Mouse (Mus musculus) urinary bladder, postnatal 10 days (tissue): ENCODE data around the gene Dcaf1.
A peak's percentile ranks its signal among the peaks of the same experiment; 100 is the strongest.

Experiments
- DNase-seq: peaks from one replicate; pipeline ENCODE4 v3.0.0; 2022; ENCODE audit warnings: low spot score

The Dcaf1 gene

DNA sequence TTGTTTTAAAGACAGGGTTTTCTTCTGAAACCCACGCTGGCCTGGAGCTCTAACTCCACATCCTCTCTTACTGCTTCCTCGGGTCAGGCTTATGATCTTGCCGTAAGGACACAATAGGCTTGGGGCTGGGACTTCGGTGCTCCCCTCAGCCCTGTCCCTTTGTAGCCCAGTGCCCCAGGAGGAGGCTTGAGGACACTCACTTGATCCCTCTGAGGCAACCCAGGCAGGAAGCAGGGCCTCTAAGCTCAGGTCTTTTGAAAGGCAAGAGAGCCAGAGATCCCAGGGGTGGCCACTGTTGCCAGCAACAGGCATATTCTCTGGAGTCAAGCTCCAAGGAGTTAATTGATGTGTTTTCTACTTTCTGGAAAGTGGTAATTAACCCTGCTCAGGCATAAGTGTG is 57.8 kb downstream of the Dcaf1 start:
- no peak for DNase-seq

DNA sequence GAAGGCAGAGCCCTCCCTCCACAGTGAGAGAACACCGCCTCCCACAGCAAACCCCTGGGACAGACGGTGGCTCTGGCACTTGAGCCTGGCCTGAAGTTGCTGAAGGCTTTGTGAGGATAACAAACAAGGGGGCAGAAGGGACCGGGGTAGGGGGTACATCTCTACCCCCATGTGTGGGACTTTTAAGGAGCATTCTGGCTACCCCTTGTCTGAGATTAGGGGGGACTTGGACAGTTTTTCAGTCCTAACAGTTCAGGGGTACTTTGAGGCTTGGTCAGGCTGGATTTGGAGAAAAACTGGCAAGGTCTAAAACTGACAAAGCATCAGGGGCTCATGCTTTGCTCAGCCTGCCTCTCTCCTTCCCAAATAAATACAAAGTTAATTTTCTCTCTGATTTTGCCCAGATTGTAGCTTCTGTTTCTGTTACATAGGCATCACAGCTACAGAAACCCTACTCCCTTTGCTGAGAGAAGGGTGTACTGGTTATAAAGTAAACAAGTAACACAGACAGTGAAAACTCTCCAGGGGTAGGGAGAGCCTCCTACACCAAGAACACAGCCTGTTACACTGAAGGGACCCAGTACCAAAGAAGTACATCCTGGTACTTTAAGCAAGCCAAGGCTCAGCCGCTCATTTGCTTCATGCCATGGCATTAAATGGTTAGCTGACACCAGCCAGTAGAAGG is 59.5 kb downstream of the Dcaf1 start:
- no peak for DNase-seq

GRCm38 (mm10) chr9:106882176-106882575 is 60.5 kb downstream of the Dcaf1 start:
- no peak for DNase-seq

DNA sequence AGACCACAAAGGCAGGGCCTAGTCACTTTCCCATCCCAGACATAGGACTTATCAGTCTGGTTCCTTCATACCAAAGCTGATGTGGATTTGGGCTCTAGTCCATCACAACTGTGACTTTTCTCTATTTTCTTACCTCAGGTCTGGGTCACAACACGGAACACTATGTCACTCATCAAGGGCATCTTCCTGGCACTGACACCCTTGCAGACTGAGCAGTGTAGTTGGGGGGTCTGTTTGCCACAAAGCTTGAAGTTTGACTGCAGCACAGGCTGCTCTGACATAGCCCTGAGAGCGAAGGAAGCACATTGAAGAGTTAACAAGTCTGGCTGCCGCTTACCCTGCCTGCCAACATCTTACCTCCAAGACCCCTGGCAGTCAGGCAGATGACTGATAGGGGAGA is 61.4 kb downstream of the Dcaf1 start:
- DNase-seq, result no peak

- no peak for DNase-seq
These were observed 62.6 kb downstream of the Dcaf1 start for GRCm38 (mm10) chr9:106884306-106884705.

DNA sequence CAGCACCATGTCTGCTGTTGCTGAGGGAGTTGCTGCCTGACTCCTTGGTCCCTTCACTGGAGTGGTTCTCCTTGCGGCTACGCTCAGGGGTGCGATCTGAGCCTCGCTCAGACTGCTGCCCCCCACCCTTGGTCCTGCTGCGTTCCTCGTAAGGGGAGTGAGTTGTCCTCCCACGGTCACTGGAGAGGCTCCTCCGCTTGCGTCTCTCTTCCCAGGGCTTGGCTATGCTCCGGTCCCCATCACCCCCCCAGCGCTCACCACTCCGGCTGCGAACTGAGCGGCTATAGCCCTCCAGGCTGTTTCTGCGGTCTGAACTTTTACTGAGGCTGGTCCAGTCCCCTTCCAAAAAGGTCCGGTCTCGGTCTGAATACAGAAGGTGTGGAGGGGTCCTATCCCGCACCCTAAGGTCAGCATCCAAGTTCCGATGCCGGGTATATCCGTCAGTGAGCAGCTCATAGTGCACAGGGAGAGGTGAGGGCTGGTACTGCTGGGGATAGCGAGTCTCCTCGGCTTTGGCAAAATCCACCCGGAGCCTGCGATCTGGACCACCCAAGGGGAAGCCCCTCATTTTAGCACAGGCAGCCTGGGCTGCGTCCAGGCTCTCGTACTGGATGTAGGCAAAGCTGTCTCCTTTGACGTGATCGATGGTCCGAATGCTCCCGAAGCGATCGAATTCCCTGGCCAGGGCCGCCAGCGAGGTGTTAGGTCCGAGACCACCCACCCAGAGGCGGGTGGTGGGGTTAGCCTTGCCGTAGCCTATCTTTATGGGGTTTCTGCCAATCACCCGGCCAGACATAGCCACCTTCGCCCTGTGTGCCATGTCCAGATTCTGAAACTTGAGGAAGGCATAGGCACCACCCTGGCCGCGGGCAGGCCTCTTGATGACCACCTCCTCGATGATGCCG is 63.6 kb downstream of the Dcaf1 start:
- no peak for DNase-seq

DNA sequence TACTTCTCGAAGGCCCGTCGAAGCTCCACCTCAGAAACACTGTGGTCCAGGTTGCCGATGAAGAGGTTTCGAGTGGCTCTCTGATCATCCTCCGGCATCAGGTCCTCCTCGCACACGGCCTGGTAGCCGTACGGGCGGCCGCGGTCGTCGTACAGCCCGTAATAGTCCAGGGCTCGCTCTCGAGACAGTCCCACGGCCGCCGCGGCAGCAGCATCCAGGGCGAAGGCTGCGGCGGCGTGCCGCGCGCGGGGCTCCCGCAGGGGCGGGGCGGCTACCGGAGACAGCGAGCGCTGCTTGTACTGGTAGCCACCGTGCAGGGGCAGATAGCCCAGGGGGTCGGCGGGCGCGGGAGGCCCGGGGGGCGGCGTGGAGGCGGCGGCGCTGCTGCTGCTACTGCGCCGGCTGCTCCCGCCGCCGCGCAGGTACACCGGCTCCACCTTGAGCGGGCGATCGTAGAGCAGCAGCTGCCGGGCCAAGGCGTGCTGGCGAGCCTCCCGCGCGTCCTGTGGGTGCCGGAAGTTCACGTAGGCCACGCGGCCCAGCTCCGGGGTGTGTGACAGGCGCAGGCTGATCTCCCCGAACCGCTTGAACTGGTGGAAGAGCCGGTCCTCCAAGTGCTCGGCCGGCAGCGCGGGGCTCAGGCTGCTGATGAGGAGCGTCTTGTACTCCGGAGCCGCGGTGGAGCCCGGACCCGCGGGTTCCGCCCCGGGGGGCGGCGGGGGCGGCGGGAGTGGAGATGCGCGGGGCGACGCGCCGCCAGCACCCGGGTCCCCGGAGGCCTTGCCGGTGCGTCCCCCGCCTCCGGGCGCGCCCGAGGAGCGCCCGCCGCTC is 64.4 kb downstream of the Dcaf1 start:
- no peak for DNase-seq

GRCm38 (mm10) chr9:106886828-106887702 is 65.4 kb downstream of the Dcaf1 start, which contains the start of gene Rbm15b:
Gene Rbm15b, minus strand, starts transcription at chr9:106887428.
- peak; percentile 95 for DNase-seq

- no peak for DNase-seq
These were observed 66.7 kb downstream of the Dcaf1 start for GRCm38 (mm10) chr9:106888346-106888745.

DNA sequence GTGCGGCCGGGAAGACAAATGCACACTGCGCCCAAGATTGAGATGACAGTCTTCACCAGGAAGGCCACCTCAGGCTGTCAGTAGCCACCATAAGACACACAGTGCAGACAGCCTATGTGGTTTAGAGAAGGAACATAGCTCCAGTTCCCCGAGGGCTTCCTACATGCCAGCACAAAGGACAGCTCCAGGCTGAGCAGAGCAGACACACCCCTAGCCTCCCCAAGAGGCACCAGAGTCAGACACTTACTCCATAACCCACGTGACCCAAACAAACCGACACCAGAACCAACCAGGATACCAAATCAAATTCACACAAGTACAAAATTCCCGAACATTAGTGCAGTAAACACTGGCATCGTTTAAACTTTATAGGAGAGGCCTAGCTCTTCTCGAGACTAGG is 67.6 kb downstream of the Dcaf1 start:
- no peak for DNase-seq

DNA sequence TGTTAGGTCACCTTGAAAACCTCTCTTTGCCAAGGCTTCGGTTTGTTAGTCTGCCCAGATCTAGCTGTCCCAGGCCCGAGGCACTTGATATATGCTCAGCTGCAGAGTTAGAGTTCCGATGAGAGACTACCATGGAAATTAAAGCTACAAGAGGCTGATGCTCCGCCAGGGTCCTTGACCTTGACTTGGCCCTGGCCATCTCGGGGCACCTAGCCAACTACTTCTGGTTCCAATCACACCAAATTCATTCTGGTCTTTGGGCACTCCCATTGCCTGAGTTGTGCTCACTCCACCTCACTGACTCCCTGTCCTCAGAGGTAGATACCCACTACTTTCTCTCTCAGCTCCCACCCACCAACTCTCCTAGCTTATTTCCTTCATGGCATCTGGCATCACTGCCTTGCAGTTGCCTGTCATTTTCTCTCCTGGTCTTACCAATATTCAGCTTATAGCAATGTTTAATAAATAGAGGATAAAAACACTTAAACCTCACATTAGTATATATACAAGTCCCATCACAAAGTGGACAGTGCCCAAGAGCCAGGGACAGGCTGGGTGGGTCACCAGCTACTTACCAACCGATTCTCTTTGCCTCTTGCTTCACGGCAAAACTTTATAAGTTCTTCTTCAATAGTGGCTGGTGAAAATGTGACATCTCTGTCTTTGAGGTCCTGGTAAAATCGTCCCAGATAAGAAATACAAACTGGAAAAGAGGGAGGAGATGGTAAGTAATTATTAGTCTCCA is 69.0 kb downstream of the Dcaf1 start:
- no peak for DNase-seq

DNA sequence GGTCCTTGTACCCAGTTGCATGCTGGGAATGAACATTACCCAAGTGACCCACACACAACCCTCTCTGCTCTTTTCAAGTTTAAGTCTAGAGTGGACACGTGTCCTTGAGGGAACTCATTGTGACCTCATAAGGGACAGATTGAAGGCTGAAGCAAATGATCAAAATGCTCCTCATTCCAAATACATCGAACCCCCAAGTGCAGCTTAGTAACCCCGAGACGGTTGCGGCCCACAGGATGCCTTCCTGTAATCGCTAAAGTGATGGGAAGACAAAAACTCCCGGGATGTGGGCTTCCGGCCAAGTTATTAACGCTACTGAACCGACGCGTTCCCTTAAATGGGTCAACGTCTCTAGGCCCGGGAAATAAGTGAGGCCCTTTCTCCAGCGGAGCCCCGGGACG is 69.7 kb downstream of the Dcaf1 start:
- no peak for DNase-seq

DNA sequence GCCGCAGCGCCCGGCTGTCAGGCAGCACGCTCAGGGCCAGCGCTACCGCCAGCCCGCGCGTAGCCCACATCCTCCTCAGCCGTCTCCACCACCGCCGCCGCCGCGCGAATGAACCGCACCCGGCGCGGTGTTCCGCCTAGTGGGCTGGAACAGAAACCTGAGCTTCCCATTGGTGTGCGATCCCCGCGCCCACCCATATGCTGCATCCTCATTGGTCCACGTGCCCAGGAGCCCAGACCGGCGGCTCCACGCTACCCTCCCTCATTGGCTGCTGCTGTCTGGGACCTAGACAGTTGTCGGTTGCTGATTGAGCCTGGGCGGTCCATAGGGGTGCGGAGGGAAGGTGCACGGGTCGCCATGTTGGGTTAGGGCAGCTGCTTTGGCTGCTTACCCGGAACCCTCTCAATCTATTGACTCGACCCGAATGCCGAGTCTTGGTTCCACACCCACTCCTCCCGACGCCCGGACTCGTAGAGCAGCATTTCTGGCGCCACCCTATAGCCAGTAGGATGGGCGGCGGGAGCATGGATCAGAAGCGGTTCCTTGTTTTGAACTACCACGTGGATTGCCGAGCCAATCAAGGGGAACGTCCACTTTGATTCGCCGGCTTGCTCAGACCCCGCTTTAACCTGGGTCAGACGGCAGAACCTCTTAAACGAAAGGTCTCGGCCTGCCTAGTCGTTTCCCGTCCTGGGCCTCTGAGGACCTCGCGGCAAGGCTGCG is 70.3 kb downstream of the Dcaf1 start, which contains the start of gene Manf:
TSS of gene Manf (minus strand) at position 151 of the 723 bp plus-strand sequence.
- DNase-seq, result peak; percentile 87

DNA sequence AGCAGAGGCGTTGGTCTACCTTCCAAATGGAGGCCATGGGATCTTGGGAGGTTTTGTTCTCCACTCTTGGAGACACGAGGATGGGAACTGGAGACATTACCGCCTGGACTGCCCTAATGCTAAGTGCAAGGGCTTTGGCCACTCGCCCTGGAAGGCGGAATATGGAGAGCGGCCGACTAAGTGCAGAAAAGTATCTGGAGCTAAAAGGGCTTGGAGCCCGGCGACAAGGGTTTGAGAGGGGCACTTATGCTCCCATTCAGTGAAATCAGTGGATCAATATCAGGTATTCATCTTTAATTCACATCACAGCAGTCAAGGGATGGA is 70.8 kb downstream of the Dcaf1 start:
- no peak for DNase-seq

DNA sequence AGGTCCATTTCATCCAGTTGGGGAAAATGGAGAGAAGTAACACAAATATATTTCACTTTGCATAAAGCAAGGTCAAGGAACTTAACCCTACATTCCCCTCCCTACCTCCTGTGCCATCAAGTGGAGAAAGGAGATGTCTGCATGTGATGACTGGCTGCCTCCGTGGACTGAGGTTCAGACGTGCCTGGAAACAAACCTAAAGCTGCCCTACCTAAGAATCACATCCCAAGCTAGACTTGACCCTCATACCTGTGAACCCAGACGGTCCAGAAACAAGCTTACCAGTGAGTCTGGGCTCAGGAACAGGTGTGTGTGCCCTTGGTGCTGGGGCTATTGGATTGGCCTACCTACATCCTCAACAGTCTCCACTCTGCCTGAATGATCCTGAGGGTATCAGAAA is 71.7 kb downstream of the Dcaf1 start:
- DNase-seq, result no peak

DNA sequence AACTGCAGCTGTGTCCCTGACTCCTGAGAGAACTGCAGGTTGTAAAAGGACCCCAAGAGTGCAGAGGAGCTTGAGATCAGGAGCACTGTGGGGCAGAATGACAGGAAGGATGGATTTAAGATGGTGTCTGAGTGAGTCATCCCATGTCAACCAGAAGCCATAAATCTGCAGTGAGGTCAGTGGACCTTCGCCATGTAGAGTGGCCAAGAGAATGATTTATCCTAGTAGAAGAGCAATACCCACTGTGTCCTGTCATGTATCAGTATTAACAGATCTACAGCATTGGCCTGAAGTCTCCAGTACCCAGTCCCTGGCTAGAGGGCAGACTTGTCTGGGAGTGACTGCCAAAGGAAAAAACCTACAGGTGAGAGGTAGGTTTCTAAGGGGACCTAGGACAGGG is 77.2 kb downstream of the Dcaf1 start:
- DNase-seq, result no peak

DNA sequence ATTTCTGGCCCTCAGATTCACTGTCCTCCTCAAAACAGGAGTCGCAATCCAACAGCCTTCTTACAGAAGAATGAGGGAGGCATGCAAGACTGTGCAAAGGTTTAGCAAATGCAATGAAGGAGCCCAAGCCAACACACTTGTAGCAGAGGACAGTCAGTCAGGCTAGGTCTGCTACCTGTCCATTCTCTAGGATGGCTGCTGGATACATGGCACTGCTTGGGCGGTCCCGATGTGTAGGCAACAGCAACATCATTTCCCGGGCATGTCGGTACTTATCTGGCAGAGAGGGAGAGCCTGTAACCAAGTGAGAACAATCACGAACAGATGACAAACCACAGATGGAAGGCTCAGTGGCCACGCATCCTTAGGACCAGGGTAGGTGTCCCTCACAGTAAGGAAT is 79.9 kb downstream of the Dcaf1 start:
- DNase-seq, result no peak

DNA sequence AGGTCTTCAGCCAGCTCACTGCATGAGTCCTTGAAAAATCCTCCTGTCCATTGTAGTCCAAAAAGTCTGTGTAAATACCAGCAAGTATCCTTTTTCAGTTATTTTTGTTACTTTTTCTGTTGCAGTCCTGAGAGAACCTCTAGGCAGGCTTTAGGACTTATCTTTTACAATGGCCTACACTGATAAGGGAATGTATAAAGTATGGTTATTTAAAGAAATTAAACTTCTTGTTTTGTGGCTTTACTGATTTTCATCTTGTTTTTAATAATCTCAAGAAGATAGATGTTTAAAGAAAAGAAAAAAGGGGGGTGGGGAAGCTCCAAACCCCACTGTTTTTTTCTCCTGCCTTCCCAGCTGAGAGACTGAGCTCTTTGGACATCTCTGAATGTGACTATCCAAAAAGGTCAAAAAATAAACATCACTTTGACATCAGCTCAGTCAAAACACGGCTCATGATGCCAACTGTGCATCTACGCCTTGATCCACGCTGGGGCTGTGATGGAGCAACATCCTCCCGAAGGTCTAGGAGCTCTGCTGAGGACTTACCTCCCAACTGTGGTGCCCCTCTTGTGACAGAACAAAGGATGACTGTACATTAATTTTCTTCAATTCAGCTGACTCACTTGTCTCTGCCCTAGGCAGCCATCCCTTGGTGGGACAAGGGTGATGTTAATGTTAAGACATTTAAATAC is 81.6 kb downstream of the Dcaf1 start:
- no peak for DNase-seq

GRCm38 (mm10) chr9:106903791-106904134 is 82.1 kb downstream of the Dcaf1 start:
- no peak for DNase-seq

GRCm38 (mm10) chr9:106906597-106906996 is 84.9 kb downstream of the Dcaf1 start:
- DNase-seq, result no peak
